Mouse (Mus musculus): Measurements from ENCODE around the gene Epb41l5.

Gene Epb41l5

DNA sequence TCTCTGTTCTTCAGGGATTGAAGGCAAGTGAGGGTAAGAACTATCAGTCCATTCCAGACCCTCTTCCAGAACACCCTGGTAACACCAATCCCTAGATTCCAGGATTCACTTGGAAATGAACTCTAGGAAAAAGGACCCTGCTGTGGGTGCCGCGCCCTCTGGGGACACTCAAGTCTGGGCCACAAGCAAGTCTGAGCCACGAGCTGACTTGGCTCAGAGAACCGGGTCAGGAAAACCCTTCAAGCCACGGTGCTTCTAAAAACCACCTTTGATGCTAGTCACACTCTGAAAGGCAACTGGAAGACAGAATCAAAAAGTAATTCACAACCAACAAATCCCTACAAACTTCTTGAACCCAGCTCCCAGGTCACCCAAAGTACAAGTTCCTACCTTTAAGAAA is 145.0 kb downstream of the Epb41l5 start:
- TF ChIP-seq GATA4 (IDR thresholded peaks at IDR 0.05; ENCODE audit: insufficient replicate concordance, low read length), result no peak

DNA sequence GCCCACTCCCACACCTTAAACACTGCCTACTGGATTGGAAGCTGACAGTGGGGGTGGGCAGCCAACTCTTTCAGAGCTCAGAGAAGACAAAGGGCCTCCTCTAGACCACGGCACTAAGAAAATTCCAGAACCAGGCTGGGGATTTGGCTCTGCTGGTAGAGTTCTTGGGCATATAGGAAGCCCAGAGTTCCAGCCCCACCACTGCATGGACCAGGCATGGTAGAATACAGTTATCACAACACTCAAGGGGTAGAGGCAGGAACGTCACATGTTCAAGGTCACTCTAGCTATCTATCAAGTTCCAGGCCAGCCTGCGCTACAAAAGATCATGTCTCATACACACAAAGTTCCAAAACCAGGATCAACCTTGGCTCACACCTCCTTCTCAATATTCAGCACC is 145.6 kb downstream of the Epb41l5 start:
- no peak for TF ChIP-seq GATA4 (IDR thresholded peaks at IDR 0.05; ENCODE audit: insufficient replicate concordance, low read length)

DNA sequence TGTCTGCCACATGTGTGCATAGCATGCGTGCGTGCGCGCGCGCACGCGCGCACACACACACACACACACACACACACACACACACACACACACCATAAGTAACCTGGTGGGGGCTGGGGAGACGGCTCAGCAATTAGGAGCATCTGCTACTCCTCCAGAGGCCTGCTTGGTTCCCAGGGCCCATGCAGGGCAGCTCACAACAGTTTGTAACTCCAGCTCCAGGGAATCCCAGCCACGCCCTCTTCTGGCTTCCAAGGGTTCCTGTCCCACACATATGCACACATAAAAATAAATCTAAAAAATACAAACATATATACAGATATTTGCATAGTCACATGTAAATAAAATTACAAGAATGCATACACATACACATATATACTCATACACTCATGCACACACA is 146.1 kb downstream of the Epb41l5 start:
- TF ChIP-seq GATA4 (IDR thresholded peaks at IDR 0.05; ENCODE audit: insufficient replicate concordance, low read length), result no peak

DNA sequence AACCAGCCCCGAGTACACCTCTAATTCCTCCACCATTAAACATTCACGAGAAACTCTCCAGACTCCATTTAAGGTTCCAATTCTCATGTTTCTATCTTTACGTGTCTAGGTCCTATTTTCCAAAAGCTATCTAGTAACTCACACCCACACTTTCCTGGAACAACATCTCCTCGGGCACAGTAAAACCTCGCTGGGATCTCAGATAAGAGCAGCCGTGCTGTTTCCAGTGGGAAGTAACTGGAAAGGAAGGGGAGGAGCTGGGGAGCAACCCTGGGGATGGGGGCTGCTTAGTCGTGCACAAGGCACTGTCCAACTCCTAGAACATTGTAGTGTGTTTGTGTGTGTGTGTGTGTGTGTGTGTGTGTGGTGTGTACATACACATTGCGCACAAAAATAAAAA is 146.9 kb downstream of the Epb41l5 start:
- peak; percentile 71; the same call in 1 of the 2 replicates for TF ChIP-seq GATA4 (IDR thresholded peaks at IDR 0.05; ENCODE audit: insufficient replicate concordance, low read length)

DNA sequence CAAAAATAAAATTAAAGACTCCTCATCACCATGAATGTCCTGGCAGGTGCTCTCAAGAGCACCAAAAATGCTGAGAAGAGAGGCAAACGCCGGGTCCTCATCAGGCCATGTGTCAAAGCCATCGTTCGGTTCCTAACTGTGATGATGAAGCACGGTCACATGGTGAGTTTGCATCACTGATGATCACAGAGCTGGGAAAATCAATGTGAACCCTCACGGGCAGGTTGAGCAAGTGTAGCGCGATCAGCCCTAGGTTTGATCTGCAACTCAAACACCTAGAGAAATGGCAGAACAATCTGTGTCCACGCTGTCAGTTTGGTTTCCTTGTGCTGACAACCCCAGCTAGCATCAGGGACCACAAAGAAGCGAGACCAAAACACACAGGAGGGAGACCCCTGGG is 149.3 kb downstream of the Epb41l5 start:
- TF ChIP-seq GATA4 (IDR thresholded peaks at IDR 0.05; ENCODE audit: insufficient replicate concordance, low read length), result no peak

DNA sequence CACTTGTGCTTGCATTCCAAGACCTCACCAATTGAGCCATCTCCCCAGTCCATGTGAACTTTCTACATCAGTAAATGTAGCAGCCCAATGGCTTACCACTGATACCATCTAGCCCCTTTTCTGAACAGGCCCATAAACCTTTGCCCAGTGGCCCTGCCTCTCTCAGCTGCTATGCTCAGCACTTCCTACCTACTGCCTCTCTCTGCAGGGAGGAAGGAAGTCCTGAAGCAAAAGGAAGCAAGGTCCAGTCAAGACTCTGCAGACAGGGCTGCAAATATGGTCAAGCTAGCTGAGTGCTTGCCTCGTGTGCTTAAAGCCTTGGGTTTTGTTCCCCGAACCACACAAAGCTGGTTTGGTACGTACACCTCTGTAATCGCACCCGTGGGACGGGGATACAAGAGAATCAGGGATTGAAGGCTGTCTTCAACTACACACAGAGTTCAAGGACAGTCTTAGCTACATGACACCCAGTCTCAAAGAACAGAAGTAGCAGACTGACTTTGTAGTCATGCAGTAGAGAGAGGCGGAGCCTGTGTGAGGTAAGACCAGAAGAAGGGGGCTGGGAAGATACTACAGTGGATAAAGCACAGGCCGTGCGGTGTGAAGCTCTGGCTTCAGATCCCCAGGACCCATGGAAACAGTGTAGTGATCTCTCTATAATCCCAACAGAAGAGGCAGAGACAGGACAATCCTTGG is 150.1 kb downstream of the Epb41l5 start:
- TF ChIP-seq GATA4 (IDR thresholded peaks at IDR 0.05; ENCODE audit: insufficient replicate concordance, low read length), result no peak

DNA sequence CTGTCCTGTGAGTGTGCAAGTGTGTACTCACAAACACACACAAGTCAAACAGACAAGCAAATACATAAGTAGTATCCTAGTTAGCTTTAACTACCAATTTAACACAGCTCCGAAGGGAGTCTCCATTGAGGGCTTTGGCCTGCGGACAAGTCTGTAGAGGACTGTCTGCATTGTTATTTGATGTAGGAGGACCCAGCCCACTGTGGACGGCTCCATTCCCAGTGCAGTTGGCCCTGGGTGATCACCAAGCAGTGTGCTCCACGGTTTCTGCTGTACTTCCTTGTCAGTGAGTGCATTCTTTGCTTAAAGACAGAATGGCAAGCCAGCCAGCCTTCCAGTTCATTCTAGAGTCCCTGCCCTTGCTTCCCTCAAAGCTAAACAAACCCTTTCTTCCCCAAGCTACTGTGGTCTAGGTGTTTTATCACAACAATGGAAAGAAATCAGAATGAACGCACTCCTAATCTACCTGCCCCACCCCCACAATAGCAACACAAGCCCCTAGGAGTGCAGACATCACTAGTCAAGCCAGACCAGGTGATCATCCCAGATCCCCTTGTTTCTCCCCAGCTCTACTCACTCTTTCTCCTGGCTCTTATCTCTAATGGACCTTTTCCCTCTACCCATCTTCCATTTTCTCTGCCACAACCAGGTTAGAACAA is 151.3 kb downstream of the Epb41l5 start:
- no peak for TF ChIP-seq GATA4 (IDR thresholded peaks at IDR 0.05; ENCODE audit: insufficient replicate concordance, low read length)

DNA sequence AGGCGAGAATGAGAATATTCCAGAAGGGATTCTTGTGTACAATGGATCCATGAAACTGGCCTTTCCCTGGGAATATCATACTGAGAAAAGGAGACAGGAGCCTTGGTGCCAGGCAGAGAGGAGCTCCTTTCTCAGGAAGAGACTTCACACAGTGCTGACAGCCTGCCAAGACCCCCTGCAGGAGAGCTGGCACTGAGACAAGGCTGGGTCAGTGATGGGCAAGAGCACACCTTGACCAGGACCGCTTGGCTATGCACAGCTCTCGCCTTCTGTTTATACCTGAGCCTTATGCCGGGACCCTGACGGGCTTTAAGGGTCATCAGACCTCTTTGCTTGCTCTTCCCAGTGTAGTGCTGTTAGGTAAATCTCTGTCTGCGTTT is 153.4 kb downstream of the Epb41l5 start:
- TF ChIP-seq GATA4 (IDR thresholded peaks at IDR 0.05; ENCODE audit: insufficient replicate concordance, low read length), result no peak
